Mouse (Mus musculus) heart, embryonic 14.5 days (tissue): Measurements from ENCODE around the gene Nphs2. TPM values are rescaled to one million over a fixed set of nuclear protein-coding genes. Genes with fewer than 3 reads are reported as not detected.
A peak's percentile ranks its signal among the peaks of the same experiment; 100 is the strongest.
"Not testable (repeated sequence)": the region's sequence is repeated elsewhere in the genome, so short reads cannot be mapped to it uniquely, and the experiment has no call there.

Source experiments
- ATAC-seq: fragments of 200-750 bp; cut with Nextera tagmentation; 2 replicates; pipeline ENCODE4 v1.8.0; 2017; ENCODE audit warnings: low read depth, moderate TSS enrichment; ENCODE audit not compliant: insufficient number of reproducible peaks, insufficient read depth, low FRiP score
- H3K27ac ChIP-seq, 2 experiments: fragments of 200-500 bp in 1 of 2; fragments of 300-500 bp in 1 of 2; sonication (generic) in 1 of 2; replicated peaks in 1 of 2; 2 replicates each; pipeline ENCODE4 v1.5.1; 2012 to 2014; ENCODE audit warnings: low read depth in 2 of 2, low read length in 2 of 2, control low read depth in 1 of 2, mild to moderate bottlenecking in 1 of 2, mixed read lengths in 1 of 2; ENCODE audit not compliant: control insufficient read depth in 1 of 2, insufficient read depth in 1 of 2
- H3K27me3 ChIP-seq: fragments of 300-500 bp; sonication (generic); 2 replicates; pipeline ENCODE4 v1.6.1; 2014; ENCODE audit warnings: mild to moderate bottlenecking, low read length, control low read depth; ENCODE audit not compliant: control insufficient read depth, insufficient read depth
- H3K36me3 ChIP-seq: fragments of 300-500 bp; sonication (generic); 2 replicates; pipeline ENCODE4 v1.6.1; 2014; ENCODE audit warnings: mild to moderate bottlenecking, control low read depth, low read length, mixed read lengths; ENCODE audit not compliant: control insufficient read depth, insufficient read depth
- H3K4me1 ChIP-seq, 2 experiments: fragments of 200-500 bp in 1 of 2; fragments of 300-500 bp in 1 of 2; sonication (generic) in 1 of 2; 2 replicates each; pipeline ENCODE4 v1.6.1; 2012 to 2014; ENCODE audit warnings: low read length in 2 of 2, control low read depth in 1 of 2, mixed read lengths in 1 of 2; ENCODE audit not compliant: control insufficient read depth in 2 of 2, insufficient read depth in 2 of 2
- H3K4me2 ChIP-seq: fragments of 300-500 bp; sonication (generic); 2 replicates; pipeline ENCODE4 v1.6.1; 2014; ENCODE audit warnings: mild to moderate bottlenecking, low read length
- H3K4me3 ChIP-seq, 2 experiments: fragments of 200-500 bp in 1 of 2; fragments of 300-500 bp in 1 of 2; sonication (generic) in 1 of 2; 2 replicates each; pipeline ENCODE4 v1.5.1; 2012 to 2014; ENCODE audit warnings: low read length in 2 of 2, mild to moderate bottlenecking in 2 of 2, control low read depth in 1 of 2, low read depth in 1 of 2, moderate library complexity in 1 of 2; ENCODE audit not compliant: control insufficient read depth in 1 of 2, insufficient read depth in 1 of 2
- H3K9ac ChIP-seq: fragments of 300-500 bp; sonication (generic); 2 replicates; pipeline ENCODE4 v1.6.1; 2014; ENCODE audit warnings: mild to moderate bottlenecking, low read length
- H3K9me3 ChIP-seq: fragments of 300-500 bp; sonication (generic); 2 replicates; pipeline ENCODE4 v1.6.1; 2016; ENCODE audit warnings: low read length, control low read depth; ENCODE audit not compliant: control insufficient read depth
- WGBS: fragments of 180-500 bp; shearing (Covaris S2); extraction: QIAGEN DNeasy Blood & Tissue Kit; methylation state at CpG from one replicate; pipeline ENCODE4 v1.1.7; 2014; 5-methylcytosine and 5-hydroxymethylcytosine counted together
- polyA plus RNA-seq: library from polyadenylated mRNA; unstranded; fragments of >200 nt; fragmentation: Nextera tagmentation; extraction: Ambion mirVana; gene quantifications from 2 replicates; pipeline ENCODE4 v1.2.1, GENCODE M21; 2014

Nphs2 gene
- polyA plus RNA-seq, 1 experiment from 2014 or later: not detected

DNA sequence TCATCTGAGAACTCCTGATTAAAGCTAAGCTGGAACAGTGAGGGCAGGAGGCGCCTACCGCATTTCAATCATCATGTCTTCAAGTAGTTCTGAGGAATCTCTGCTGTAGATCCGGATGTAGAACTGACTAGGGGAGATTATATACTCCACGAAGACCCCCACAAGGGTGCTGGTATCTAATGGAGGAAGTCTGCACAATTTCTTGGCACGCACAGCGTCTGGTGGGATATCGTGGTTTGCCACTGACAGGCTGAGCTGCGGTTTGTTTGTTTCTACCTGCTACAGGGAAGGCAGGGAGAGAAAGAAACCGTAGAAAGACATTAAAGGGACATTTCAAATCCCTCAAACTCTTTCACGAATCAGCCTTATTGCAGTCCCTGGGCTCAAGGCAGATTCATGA lies 26.3 kb upstream of the Nphs2 start:
- no peaks in the 10 kb centered on the region for H3K27me3 ChIP-seq
- H3K4me1 ChIP-seq: peaks cover 2 to 3% of the 10 kb centered on the region in 2 experiments; a peak in 1 of 4 replicates
- ATAC-seq: no peak
- H3K27ac ChIP-seq: no peak overlapping the region
- H3K36me3 ChIP-seq: no peaks in the 10 kb centered on the region
- H3K9ac ChIP-seq: no peak overlapping the region
- H3K4me3 ChIP-seq: no peak overlapping the region
- 32% methylated on average over 10 of the region's 10 CpGs for WGBS
- H3K9me3 ChIP-seq: no peaks in the 10 kb centered on the region
- H3K4me2 ChIP-seq: no peak overlapping the region

DNA sequence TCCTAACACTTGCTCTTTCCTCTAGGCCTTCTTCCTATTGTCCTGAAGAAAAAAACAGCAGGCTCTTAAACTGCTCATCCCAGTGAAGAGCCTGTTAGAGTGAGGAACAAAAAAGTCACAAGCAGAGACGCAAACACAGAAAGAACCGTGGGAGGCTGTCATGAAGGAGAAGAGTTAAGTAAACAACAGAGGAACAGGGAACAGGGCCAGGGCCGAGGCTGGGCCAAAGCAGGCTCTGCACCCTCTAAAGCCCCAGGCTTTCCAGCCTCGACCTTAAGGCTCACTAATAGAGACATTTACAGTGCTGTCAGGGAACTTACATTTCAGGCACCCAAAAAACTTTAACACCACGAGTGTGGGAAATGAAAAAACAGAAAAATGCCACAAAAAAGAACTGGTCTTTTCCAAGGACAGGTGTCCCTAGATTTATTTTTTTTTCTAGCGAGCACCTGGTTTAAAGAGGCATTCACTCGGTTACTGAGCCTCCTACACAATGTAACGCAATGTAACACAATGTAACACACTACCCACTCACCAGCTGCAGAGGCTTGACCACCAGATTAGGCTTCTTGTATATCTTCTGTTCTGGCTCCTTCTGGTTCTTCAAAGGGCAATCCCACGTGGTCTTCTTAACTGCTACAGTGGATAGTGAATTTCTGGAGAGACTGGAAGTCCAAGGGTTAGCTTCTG lies 25.5 kb upstream of the Nphs2 start:
- H3K4me1 ChIP-seq: peaks cover 2 to 3% of the 10 kb centered on the region in 2 experiments; a peak in 1 of 4 replicates
- H3K4me2 ChIP-seq: no peak overlapping the region
- no peaks in the 10 kb centered on the region for H3K36me3 ChIP-seq
- no peaks in the 10 kb centered on the region for H3K27me3 ChIP-seq
- no peak overlapping the region for H3K27ac ChIP-seq
- no peaks in the 10 kb centered on the region for H3K9me3 ChIP-seq
- H3K9ac ChIP-seq: no peak overlapping the region
- ATAC-seq: no peak
- no peak overlapping the region for H3K4me3 ChIP-seq
- WGBS: 56% methylated on average over 9 of the region's 9 CpGs

- Histone ChIP-seq H3K9me3 (no peaks in the 10 kb centered on the region), H3K36me3 (no peaks in the 10 kb centered on the region), H3K9ac (no peak overlapping the region), H3K27me3 (no peaks in the 10 kb centered on the region), H3K27ac (no peak overlapping the region), H3K4me1 (peaks cover 2 to 3% of the 10 kb centered on the region in 2 experiments; a peak in 1 of 4 replicates), H3K4me3 (no peak overlapping the region), H3K4me2 (no peak overlapping the region)
- WGBS: 71% methylated on average over 5 of the region's 5 CpGs
- ATAC-seq: no peak
Measured at GRCm38 (mm10) chr1:156285541-156285896, 25.0 kb upstream of the Nphs2 start.

GRCm38 (mm10) chr1:156288556-156289221 lies 21.8 kb upstream of the Nphs2 start:
- H3K27me3 ChIP-seq: no peaks in the 10 kb centered on the region
- H3K9me3 ChIP-seq: no peaks in the 10 kb centered on the region
- no peak overlapping the region for H3K4me3 ChIP-seq
- peaks cover 1 to 2% of the 10 kb centered on the region in 2 experiments; a peak in 1 of 4 replicates for H3K4me1 ChIP-seq
- H3K4me2 ChIP-seq: no peak overlapping the region
- H3K27ac ChIP-seq: no peak overlapping the region
- ATAC-seq: no peak
- no peaks in the 10 kb centered on the region for H3K36me3 ChIP-seq
- 77% methylated on average over 9 of the region's 9 CpGs for WGBS
- no peak overlapping the region for H3K9ac ChIP-seq

DNA sequence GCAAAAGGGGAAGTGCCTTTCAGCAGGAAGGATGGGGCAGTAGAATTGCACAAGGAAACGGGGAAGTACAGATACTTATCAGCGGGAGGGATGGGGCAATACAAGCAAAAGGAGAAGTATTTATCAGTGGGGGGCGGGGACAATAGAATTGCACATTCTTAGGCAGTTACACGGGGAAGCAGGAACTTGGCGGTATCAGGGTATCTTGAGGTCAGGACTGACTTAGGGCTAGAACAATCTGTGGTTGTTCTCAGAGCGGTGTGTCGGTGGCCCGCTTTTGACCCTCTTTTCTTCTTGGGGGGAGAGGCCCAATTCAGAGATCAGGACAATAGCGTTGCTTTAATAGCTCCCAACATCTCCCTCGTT lies 21.3 kb upstream of the Nphs2 start:
- not testable (repeated sequence) for H3K9ac ChIP-seq, ATAC-seq, H3K27me3 ChIP-seq, H3K4me1 ChIP-seq, H3K4me3 ChIP-seq, H3K4me2 ChIP-seq, H3K36me3 ChIP-seq, H3K9me3 ChIP-seq, H3K27ac ChIP-seq
- 64% methylated on average over 9 of the region's 10 CpGs for WGBS

DNA sequence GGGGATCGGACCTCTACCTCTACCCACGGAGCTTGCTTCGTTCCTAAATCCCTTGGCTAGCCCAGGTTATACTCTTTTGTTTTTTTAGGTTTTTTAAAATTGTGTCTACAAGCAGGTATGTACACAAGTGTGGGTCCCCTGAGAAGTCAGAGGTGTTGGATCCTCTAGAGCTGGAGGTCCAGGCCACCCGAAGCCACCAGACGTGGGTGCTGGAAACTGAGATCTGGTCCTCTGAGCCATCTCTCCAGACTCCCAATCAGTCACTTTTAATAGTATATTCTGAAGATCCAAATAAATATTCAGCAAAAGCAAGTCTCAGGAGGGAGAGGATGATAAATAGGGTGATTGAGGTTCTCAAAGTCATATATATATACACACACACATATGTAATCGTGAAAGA lies 20.5 kb upstream of the Nphs2 start:
- Histone ChIP-seq H3K9ac (no peak overlapping the region), H3K9me3 (no peaks in the 10 kb centered on the region), H3K27ac (no peak overlapping the region), H3K36me3 (no peaks in the 10 kb centered on the region), H3K4me1 (no peaks in the 10 kb centered on the region), H3K4me2 (no peak overlapping the region), H3K4me3 (no peak overlapping the region), H3K27me3 (no peaks in the 10 kb centered on the region)
- no peak for ATAC-seq
- WGBS: 93% methylated on average over 6 of the region's 6 CpGs

- no peaks in the 10 kb centered on the region for H3K9me3 ChIP-seq
- peak within 1 kb of the TSS; percentile 91 for H3K4me2 ChIP-seq
- peak within 1 kb of the TSS; percentile 42 for H3K9ac ChIP-seq
- WGBS: under 1% methylated on average over 77 of the region's 85 CpGs
- peak within 1 kb of the TSS; percentile 48 to 50 for H3K4me3 ChIP-seq
- no peak within 1 kb of the TSS for H3K27ac ChIP-seq
- no peaks in the 10 kb centered on the region for H3K36me3 ChIP-seq
- peak; percentile 56; the same call in 1 of the 2 replicates for ATAC-seq
- peaks cover 56% of the 10 kb centered on the region for H3K27me3 ChIP-seq
- H3K4me1 ChIP-seq: no peaks in the 10 kb centered on the region; a peak in 1 of 4 replicates
Measured at GRCm38 (mm10) chr1:156302911-156303749, 7.4 kb upstream of the Nphs2 start, which contains the start of gene Tdrd5. TSS of gene Tdrd5 (minus strand) at chr1:156303664.
